Comparison of ENCODE assay signal across 8 mouse cellular contexts in genomic region chr15:78119248-78119647, GRCm38 (mm10). TPM values are rescaled to one million over a fixed set of nuclear protein-coding genes. Genes with fewer than 3 reads are reported as not detected.
DNase-seq lines count a peak whose midpoint lies in the region; ATAC-seq lines count a peak whose summit lies in the region.

No protein-coding gene starts in this region.

- peak overlapping the region; percentile 33 for H3K4me3 ChIP-seq in embryonic facial prominence, embryonic 12.5 days
- H3K4me3 ChIP-seq in hindbrain, embryonic 11.5 days (ENCODE audit: low read depth, low read length), result peak overlapping the region; percentile 46
- H3K4me3 ChIP-seq in midbrain, embryonic 14.5 days (replicated peaks; ENCODE audit: low read depth, low read length), result peak overlapping the region; percentile 62

- no peak overlapping the region for H3K27ac ChIP-seq in embryonic facial prominence, embryonic 12.5 days
- peak overlapping the region; percentile 61 for H3K27ac ChIP-seq in hindbrain, embryonic 11.5 days (ENCODE audit: low read depth, low read length)
- H3K27ac ChIP-seq in midbrain, embryonic 14.5 days (replicated peaks; ENCODE audit: low read depth, low read length), result peak overlapping the region; percentile 86

- H3K9me3 ChIP-seq in embryonic facial prominence, embryonic 12.5 days, result no peaks in the 10 kb centered on the region
- H3K9me3 ChIP-seq in hindbrain, embryonic 11.5 days (ENCODE audit: control insufficient read depth, low read length), result no peaks in the 10 kb centered on the region
- H3K9me3 ChIP-seq in midbrain, embryonic 14.5 days (ENCODE audit: control insufficient read depth, low read length), result no peaks in the 10 kb centered on the region

- H3K36me3 ChIP-seq in embryonic facial prominence, embryonic 12.5 days, result no peaks in the 10 kb centered on the region
- no peaks in the 10 kb centered on the region for H3K36me3 ChIP-seq in hindbrain, embryonic 11.5 days (ENCODE audit: control insufficient read depth, insufficient read depth, low read length)
- no peaks in the 10 kb centered on the region for H3K36me3 ChIP-seq in midbrain, embryonic 14.5 days (ENCODE audit: control insufficient read depth, insufficient read depth, low read length)

- peak overlapping the region; percentile 54 for H3K4me2 ChIP-seq in embryonic facial prominence, embryonic 12.5 days (replicated peaks)
- peak overlapping the region; percentile 63 for H3K4me2 ChIP-seq in hindbrain, embryonic 11.5 days (replicated peaks; ENCODE audit: low read depth, low read length)
- H3K4me2 ChIP-seq in midbrain, embryonic 14.5 days (ENCODE audit: low read length), result peak overlapping the region; percentile 65

- 0 out of 2 replicates have a peak overlapping the region, but pooled peaks have one; percentile 36 for H3K9ac ChIP-seq in embryonic facial prominence, embryonic 12.5 days
- H3K9ac ChIP-seq in hindbrain, embryonic 11.5 days (ENCODE audit: low read depth, low read length), result peak overlapping the region; percentile 63
- H3K9ac ChIP-seq in midbrain, embryonic 14.5 days (replicated peaks; ENCODE audit: low read length), result peak overlapping the region; percentile 91

- intact Hi-C loops in gastrocnemius, postnatal 14 days (cut with DNase I; ENCODE audit: low total_unique reads), result loop anchor here (10.0 kb wide), 1 partner anchor 184 kb away; no protein-coding TSS in a partner anchor

- H3K4me1 ChIP-seq in embryonic facial prominence, embryonic 12.5 days, result peaks cover 4% of the 10 kb centered on the region; the same call in 1 of the 2 replicates
- H3K4me1 ChIP-seq in hindbrain, embryonic 11.5 days (replicated peaks; ENCODE audit: control insufficient read depth, insufficient read depth, low read length), result no peaks in the 10 kb centered on the region
- peaks cover 29% of the 10 kb centered on the region for H3K4me1 ChIP-seq in midbrain, embryonic 14.5 days (ENCODE audit: control insufficient read depth, insufficient read depth, low read length)

- DNase-seq in layer of hippocampus, postnatal 36 days, result peak; percentile 32 to 48
- DNase-seq in layer of hippocampus, adult 9-11 months, result no peak
- DNase-seq in hindbrain, embryonic 11.5 days (ENCODE audit: low spot score), result no peak
- no peak for DNase-seq in midbrain, embryonic 14.5 days
- no peak for DNase-seq in retina, embryonic 14.5 days (ENCODE audit: low spot score)
- no peak for DNase-seq in gastrocnemius, postnatal 14 days
- no peak for DNase-seq in adrenal gland, postnatal 14 days

- WGBS in embryonic facial prominence, embryonic 12.5 days, result 4% methylated on average over 29 of the region's 39 CpGs
- WGBS in hindbrain, embryonic 11.5 days, result 4% methylated on average over 37 of the region's 39 CpGs
- 2% methylated on average over 38 of the region's 39 CpGs for WGBS in midbrain, embryonic 14.5 days

- no peak for ATAC-seq in embryonic facial prominence, embryonic 12.5 days (ENCODE audit: insufficient number of reproducible peaks, insufficient read depth, low FRiP score, low TSS enrichment)
- peak; percentile 55; the same call in 1 of the 2 replicates for ATAC-seq in hindbrain, embryonic 11.5 days (ENCODE audit: low FRiP score)
- ATAC-seq in midbrain, embryonic 14.5 days (ENCODE audit: low FRiP score, low TSS enrichment), result peak; percentile 26; the same call in 1 of the 2 replicates

- H3K27me3 ChIP-seq in embryonic facial prominence, embryonic 12.5 days, result peaks cover 25% of the 10 kb centered on the region
- 0 out of 2 replicates have a peak, but pooled peaks cover 2% of the 10 kb centered on the region for H3K27me3 ChIP-seq in hindbrain, embryonic 11.5 days (ENCODE audit: control insufficient read depth, insufficient read depth, low read length)
- no peaks in the 10 kb centered on the region; the same call in 1 of the 2 replicates for H3K27me3 ChIP-seq in midbrain, embryonic 14.5 days (ENCODE audit: control insufficient read depth, insufficient read depth, low read length)

RNA-seq across cellular contexts. Expression of gene Cacng2, which starts 0.6 kb away (rescaled TPM):
- total RNA-seq in layer of hippocampus, postnatal 36 days (2021), result 10 to 100 TPM; 36.1 to 37.5 TPM
- 0.03 and 0.13 TPM in 2 replicates for polyA plus RNA-seq in embryonic facial prominence, embryonic 12.5 days (2016; fragmentation: Nextera tagmentation; extraction: Ambion mirVana)
- 1.8 and 2.4 TPM in 2 replicates for polyA plus RNA-seq in hindbrain, embryonic 11.5 days (2014; fragmentation: Nextera tagmentation; extraction: Ambion mirVana)
- 12.7 and 19.7 TPM in 2 replicates for polyA plus RNA-seq in midbrain, embryonic 14.5 days (2014; fragmentation: Nextera tagmentation; extraction: Ambion mirVana)
- total RNA-seq in gastrocnemius, postnatal 14 days (2021), result not detected
- 0.26 and 0.60 TPM in 2 replicates for total RNA-seq in adrenal gland, postnatal 14 days (2021)

RNA-seq across cellular contexts. Expression of gene Ift27, which starts 54.7 kb away (rescaled TPM):
- 10 to 100 TPM; 19.9 to 20.3 TPM for total RNA-seq in layer of hippocampus, postnatal 36 days (2021)
- polyA plus RNA-seq in embryonic facial prominence, embryonic 12.5 days (2016; fragmentation: Nextera tagmentation; extraction: Ambion mirVana), result 90.0 and 90.5 TPM in 2 replicates
- polyA plus RNA-seq in hindbrain, embryonic 11.5 days (2014; fragmentation: Nextera tagmentation; extraction: Ambion mirVana), result 128 and 135 TPM in 2 replicates
- polyA plus RNA-seq in midbrain, embryonic 14.5 days (2014; fragmentation: Nextera tagmentation; extraction: Ambion mirVana), result 102 and 110 TPM in 2 replicates
- 10 to 100 TPM; 53.4 to 55.0 TPM for total RNA-seq in gastrocnemius, postnatal 14 days (2021)
- 17.2 and 18.4 TPM in 2 replicates for total RNA-seq in adrenal gland, postnatal 14 days (2021)

Comparison
In these comparisons a context has a peak if more than half of its experiments do, and no peak if none do; other contexts are left out.
1. DNase-seq: peak in layer of hippocampus, postnatal 36 days (2 of 2); none in layer of hippocampus, adult 9-11 months (single experiment), hindbrain, embryonic 11.5 days (single experiment), midbrain, embryonic 14.5 days (single experiment), retina, embryonic 14.5 days (single experiment), gastrocnemius, postnatal 14 days (single experiment) and adrenal gland, postnatal 14 days (single experiment).
2. H3K9ac ChIP-seq: peak in every context shown above with its lines; median percentile 91 in midbrain, embryonic 14.5 days; 63 in hindbrain, embryonic 11.5 days; 36 in embryonic facial prominence, embryonic 12.5 days.
3. RNA of gene Cacng2, which starts 0.6 kb away (total RNA-seq): 36.1 to 37.5 TPM in layer of hippocampus, postnatal 36 days; 0.26 to 0.60 TPM in adrenal gland, postnatal 14 days and not detected in gastrocnemius, postnatal 14 days; every median in the first group is over 10 times any median in the second.
4. Peak in every context shown above with its lines, with median percentiles within 50 percentile points of each other: H3K4me2 ChIP-seq and H3K4me3 ChIP-seq.